Mouse (Mus musculus) liver, postnatal 0 days (tissue): ENCODE data around the gene Ermap.

Experiments
- CTCF ChIP-seq: sonication (generic); IDR thresholded peaks from 2 replicates; pipeline ENCODE4 v1.5.1; 2016; ENCODE audit warnings: antibody characterized with exemption, low read depth
- EP300 ChIP-seq: IDR thresholded peaks from 2 replicates; pipeline ENCODE4 v1.6.1; 2016; ENCODE audit warnings: antibody characterized with exemption, low read depth, mild to moderate bottlenecking

DNA sequence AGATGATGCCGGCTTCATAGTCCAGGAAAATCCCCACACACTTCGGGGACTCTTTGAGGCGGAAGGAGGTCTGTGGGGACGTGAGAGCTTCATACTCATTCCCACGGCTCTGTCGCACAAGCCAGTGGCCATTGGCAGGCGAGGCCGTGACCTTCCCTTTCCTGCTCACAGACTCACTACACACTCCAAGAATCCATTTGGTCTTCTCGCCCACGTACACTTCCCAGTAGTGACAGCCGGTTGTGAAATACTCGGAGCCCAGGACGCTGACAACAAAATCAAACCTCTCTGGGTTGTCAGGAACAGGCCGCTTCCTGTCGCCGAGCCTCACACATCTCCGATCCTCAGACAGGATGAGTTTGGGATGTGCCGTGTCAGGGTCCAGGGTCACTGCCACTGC is 11.5 kb downstream of the Ermap start:
- TF ChIP-seq EP300 (no peak), CTCF (no peak)
